Mouse (Mus musculus): ENCODE data around the gene Riok1. TPM values are rescaled to one million over a fixed set of nuclear protein-coding genes. Genes with fewer than 3 reads are reported as not detected.

Riok1 gene
- polyA plus RNA-seq, 1 experiment from 2014 or later: 33.9 TPM

DNA sequence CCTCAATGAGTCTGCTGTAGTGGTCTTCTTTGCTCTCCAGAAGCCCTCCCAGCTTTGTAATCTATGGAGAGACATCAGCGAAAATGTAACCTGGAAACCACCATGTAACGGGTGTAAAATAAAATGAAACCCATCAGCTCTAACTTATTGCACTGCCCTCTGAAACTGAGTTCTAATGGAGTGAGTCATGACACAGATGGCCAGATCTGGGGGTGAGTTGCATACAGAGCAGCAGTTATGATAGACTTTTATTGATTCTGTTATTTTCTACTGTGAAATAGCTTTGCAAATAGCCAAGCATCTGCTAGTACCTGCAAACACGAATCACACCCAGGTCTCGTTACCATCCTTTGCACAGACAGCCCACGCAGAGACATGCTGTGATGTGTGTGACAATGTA, 24.4 kb upstream of the Riok1 start:
- Histone ChIP-seq H3K4me3 (no peak overlapping the region), H3K36me3 (no peaks in the 10 kb centered on the region), H3K27ac (no peak overlapping the region), H3K4me1 (peaks cover 16% of the 10 kb centered on the region), H3K4me2 (no peak overlapping the region), H3K9ac (no peak overlapping the region), H3K27me3 (replicated peaks) (no peaks in the 10 kb centered on the region), H3K9me3 (replicated peaks) (0 out of 2 replicates have a peak, but pooled peaks cover 4% of the 10 kb centered on the region)
- 79% methylated on average over 5 of the region's 5 CpGs for WGBS (ENCODE audit: insufficient replicate concordance)
- no peak for ATAC-seq

DNA sequence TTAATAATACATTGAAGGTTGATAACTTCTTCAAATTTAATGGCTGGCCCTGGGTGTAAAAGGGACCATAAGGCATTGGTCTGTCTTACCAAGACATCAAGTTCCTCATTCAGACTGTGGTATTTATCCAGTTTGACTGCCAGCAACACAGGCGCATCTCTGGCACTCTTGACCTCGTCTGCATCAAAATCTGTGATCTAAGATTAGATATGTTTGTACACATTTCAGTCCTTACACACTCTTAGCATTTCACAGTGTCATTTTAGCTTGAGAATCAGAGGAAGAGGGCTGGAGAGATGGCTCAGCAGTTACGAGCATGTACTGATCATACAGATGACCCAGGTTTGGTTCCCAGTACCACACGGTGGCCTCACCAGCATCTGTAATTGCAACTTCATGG, 21.2 kb upstream of the Riok1 start:
- 72% methylated on average over 4 of the region's 4 CpGs for WGBS (ENCODE audit: insufficient replicate concordance)
- no peak overlapping the region for H3K4me2 ChIP-seq
- H3K27me3 ChIP-seq (replicated peaks): no peaks in the 10 kb centered on the region
- H3K9me3 ChIP-seq (replicated peaks): 0 out of 2 replicates have a peak, but pooled peaks cover 8% of the 10 kb centered on the region
- no peak for ATAC-seq
- peaks cover 4% of the 10 kb centered on the region for H3K4me1 ChIP-seq
- H3K36me3 ChIP-seq: no peaks in the 10 kb centered on the region
- no peak overlapping the region for H3K9ac ChIP-seq
- no peak overlapping the region for H3K27ac ChIP-seq
- no peak overlapping the region for H3K4me3 ChIP-seq

DNA sequence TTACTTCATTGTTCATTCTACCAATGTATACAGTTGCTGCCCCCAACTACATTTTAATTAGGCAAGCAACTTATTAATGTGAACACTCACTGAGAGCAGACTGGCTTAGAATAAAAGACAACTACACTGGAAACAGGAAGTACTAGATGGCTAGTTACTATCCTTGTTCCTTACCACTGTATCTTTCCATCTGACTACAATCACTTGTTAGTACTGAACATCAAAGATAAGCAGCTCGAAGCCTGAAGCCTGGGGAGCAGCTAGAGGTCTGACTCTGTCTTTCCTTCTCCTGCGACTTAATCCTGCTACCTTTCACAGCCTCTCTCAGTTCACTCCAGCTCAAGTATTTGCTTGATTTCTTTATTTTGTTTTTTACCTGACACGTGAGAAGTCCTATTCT, 18.0 kb upstream of the Riok1 start:
- Histone ChIP-seq H3K9ac (no peak overlapping the region), H3K36me3 (no peaks in the 10 kb centered on the region), H3K4me2 (no peak overlapping the region), H3K27ac (no peak overlapping the region), H3K4me3 (no peak overlapping the region), H3K27me3 (replicated peaks) (no peaks in the 10 kb centered on the region), H3K4me1 (no peaks in the 10 kb centered on the region), H3K9me3 (replicated peaks) (0 out of 2 replicates have a peak, but pooled peaks cover 8% of the 10 kb centered on the region)
- 36% methylated on average over 3 of the region's 3 CpGs for WGBS (ENCODE audit: insufficient replicate concordance)
- ATAC-seq: no peak

DNA sequence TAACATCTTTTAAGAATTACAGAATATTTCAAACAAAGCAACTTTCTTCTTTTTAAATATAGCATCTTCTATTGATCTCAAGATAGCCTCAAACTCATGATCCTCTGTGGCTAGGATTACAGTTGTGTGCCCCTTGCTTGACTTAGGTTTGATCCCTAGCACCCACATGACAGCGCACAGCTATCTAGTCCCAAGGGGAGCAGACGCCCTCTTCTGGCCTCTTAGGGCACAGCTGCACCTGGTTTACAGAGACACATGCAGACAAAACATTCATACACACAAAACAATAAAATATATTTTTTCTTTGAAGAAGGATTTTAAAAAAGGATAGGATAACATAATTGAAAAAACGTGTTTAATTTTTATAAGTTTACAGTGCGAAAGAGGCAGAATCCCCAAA, 10.9 kb upstream of the Riok1 start:
- no peak overlapping the region for H3K27ac ChIP-seq
- H3K4me2 ChIP-seq: no peak overlapping the region
- WGBS (ENCODE audit: insufficient replicate concordance): 46% methylated on average over 4 of the region's 4 CpGs
- no peaks in the 10 kb centered on the region for H3K9me3 ChIP-seq (replicated peaks)
- no peak overlapping the region for H3K9ac ChIP-seq
- no peak for ATAC-seq
- H3K36me3 ChIP-seq: no peaks in the 10 kb centered on the region
- no peaks in the 10 kb centered on the region for H3K4me1 ChIP-seq
- H3K4me3 ChIP-seq: no peak overlapping the region
- H3K27me3 ChIP-seq (replicated peaks): no peaks in the 10 kb centered on the region

DNA sequence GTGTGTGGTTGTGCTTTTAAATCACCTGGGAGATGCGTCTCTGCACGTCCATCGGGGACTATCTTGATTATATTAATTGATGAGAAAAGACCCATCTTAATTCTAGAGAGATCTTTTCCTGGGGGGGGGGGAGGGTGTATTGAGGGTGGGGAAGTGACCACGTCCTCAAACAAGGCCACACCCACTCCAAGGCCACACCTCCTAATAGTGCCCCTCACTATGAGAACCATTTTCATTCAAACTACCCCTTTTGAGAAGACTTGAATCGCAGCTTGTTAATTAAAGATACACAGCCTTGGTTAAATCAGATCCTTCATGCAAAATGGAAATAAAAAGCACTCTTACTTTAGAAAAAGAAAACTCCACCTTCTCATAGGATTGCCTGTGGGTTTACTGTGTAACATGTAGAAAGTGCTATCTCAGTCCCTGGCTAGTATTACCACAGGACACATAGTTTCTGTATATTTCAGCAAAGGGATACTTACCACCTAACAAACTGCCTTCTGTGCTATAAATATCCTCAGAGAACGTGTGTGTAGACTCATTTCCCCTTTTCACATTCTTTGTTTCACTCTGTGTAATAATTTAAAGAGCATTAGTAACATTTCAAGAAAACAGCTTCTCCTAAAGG, 9.1 kb upstream of the Riok1 start:
- H3K4me2 ChIP-seq: no peak overlapping the region
- H3K36me3 ChIP-seq: no peaks in the 10 kb centered on the region
- H3K27ac ChIP-seq: no peak overlapping the region
- WGBS (ENCODE audit: insufficient replicate concordance): 59% methylated on average over 6 of the region's 6 CpGs
- no peaks in the 10 kb centered on the region for H3K9me3 ChIP-seq (replicated peaks)
- H3K4me3 ChIP-seq: no peak overlapping the region
- no peaks in the 10 kb centered on the region for H3K27me3 ChIP-seq (replicated peaks)
- no peak overlapping the region for H3K9ac ChIP-seq
- no peaks in the 10 kb centered on the region for H3K4me1 ChIP-seq
- no peak for ATAC-seq

DNA sequence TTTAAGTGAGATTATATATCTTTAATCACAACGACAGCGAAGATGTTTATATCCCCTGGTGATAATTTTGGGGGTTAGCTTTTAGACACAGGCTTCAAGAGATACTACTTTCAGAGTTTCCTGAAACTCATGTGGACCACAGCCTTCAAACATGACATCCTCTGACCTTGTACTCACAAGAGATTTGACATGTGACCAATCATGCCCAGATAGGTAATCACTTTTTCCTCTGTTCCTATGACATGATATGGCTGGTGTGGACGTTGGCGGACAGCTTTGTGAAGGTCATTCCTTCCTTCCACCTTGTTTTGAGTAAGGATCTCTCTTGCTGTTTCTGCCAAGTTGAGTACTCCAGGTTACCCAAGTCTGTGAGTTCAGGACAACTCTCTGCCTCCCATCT, 8.4 kb upstream of the Riok1 start:
- Histone ChIP-seq H3K9me3 (replicated peaks) (no peaks in the 10 kb centered on the region), H3K36me3 (no peaks in the 10 kb centered on the region), H3K27me3 (replicated peaks) (no peaks in the 10 kb centered on the region), H3K4me1 (no peaks in the 10 kb centered on the region), H3K4me3 (no peak overlapping the region), H3K27ac (no peak overlapping the region), H3K9ac (no peak overlapping the region), H3K4me2 (no peak overlapping the region)
- ATAC-seq: no peak
- 61% methylated on average over 4 of the region's 4 CpGs for WGBS (ENCODE audit: insufficient replicate concordance)

DNA sequence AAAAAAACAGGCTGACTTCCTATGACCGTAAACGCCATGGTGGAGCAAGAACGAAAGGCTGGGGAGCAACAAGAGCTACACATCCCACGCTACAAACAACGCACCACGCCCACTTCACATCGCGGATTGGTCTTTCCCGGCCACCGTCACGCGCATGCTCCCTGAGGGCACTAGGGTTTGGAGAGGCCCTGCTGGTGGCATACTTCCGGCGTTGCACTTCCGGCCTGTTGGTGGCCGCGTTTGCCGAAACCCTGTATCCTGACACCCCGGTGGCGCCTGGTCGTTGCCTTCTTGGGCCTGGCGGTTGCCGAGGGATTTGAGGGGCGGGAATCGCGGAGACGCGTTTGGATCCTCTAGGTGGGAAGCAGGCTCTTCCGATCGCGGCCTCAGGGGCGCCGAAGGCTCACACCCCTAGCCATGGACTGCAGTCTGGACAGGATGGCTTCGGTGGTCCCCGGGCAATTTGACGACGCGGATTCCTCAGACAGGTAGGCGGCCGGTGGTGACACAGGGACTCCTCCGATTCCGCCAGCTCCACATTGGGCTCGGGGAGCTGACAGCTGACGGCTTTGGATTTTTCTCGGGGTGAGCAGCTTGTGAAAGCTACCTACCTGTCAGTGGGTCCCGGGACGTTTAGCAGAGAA, 371 bp downstream of the Riok1 start, which contains the start of gene Cage1:
Cage1 (minus strand) TSS at position 26 of the 644 bp plus-strand sequence.
- Histone ChIP-seq H3K9me3 (replicated peaks) (no peaks in the 10 kb centered on the region), H3K27ac (peak within 1 kb of the TSS; percentile 85), H3K4me1 (peaks cover 32% of the 10 kb centered on the region), H3K36me3 (peaks cover 36% of the 10 kb centered on the region), H3K4me3 (peak within 1 kb of the TSS; percentile 97), H3K4me2 (peak within 1 kb of the TSS; percentile 96), H3K9ac (peak within 1 kb of the TSS; percentile 96), H3K27me3 (replicated peaks) (no peaks in the 10 kb centered on the region)
- WGBS (ENCODE audit: insufficient replicate concordance): under 1% methylated on average over 47 of the region's 47 CpGs
- peak; percentile 95 for ATAC-seq

DNA sequence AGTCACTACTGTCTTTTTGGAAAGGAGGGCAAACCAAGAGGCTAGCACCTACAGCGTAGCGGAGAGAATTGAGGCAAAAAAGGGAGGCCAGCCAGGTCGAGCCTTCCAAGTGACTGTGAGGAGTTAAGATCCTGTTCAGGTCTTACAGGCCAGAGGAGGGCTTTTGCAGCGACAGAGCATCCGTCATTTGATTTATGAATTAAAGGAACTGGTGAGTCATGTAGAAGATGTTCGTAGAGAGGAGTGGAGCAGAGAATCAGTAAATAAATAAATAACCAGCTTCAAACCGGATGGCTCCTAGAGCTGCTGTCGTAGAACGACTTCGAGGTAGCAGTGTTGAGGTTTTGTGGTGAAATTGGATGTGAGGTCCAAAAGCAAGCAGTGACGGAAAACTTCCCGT, 1.0 kb downstream of the Riok1 start:
- Histone ChIP-seq H3K27ac (peak overlapping the region; percentile 85), H3K9ac (peak overlapping the region; percentile 96), H3K4me2 (peak overlapping the region; percentile 96), H3K9me3 (replicated peaks) (no peaks in the 10 kb centered on the region), H3K4me3 (peak overlapping the region; percentile 97), H3K27me3 (replicated peaks) (no peaks in the 10 kb centered on the region), H3K4me1 (peaks cover 32% of the 10 kb centered on the region), H3K36me3 (peaks cover 43% of the 10 kb centered on the region)
- no peak for ATAC-seq
- WGBS (ENCODE audit: insufficient replicate concordance): 16% methylated on average over 12 of the region's 12 CpGs

DNA sequence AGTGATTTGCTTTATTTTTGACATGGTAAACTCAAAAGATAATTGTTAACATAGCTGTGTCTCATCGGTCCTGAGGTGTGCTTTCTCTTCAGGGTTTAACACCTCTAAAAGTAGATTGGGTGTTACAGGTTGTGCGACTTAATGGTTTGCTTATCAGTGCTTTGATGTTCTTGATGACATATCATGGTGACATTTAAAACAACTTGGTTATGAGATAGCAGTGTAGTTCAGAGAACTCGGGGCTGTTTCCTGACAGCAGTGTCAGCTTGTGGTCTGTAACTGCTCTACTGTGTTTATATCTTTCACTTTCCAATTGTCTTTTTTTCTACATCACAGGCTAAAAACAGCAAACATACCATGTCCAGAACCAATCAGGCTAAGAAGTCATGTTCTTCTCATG, 13.1 kb downstream of the Riok1 start:
- 64% methylated on average over 3 of the region's 3 CpGs for WGBS (ENCODE audit: insufficient replicate concordance)

DNA sequence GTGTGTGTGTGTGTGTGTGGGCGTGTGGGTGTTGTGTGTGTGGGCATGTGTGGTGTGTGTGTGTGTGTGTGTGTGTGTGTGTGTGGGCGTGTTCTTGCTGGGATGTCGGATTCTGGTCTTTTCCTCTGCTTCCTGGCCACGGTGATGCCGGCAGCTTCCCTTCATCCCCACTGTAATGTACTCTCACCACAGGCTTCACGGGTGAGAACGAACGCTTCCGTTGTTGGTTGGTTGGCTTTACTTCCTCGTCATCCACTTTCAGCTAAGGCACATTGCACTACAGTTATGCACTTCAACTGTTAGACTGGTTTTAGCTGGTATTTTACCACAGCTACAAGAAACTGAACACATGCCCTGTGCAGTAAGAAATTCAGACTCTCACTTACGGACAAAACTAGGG, 25.9 kb downstream of the Riok1 start:
- Histone ChIP-seq H3K4me1 (no peaks in the 10 kb centered on the region), H3K36me3 (peaks cover 57% of the 10 kb centered on the region), H3K27ac (no peak overlapping the region), H3K9ac (no peak overlapping the region), H3K4me2 (no peak overlapping the region), H3K9me3 (replicated peaks) (no peaks in the 10 kb centered on the region), H3K27me3 (replicated peaks) (no peaks in the 10 kb centered on the region), H3K4me3 (no peak overlapping the region)
- 77% methylated on average over 10 of the region's 11 CpGs for WGBS (ENCODE audit: insufficient replicate concordance)
- no peak for ATAC-seq

More for the DNA sequence above, 13.1 kb downstream of the Riok1 start:
- Histone ChIP-seq H3K9me3 (replicated peaks) (no peaks in the 10 kb centered on the region), H3K9ac (no peak overlapping the region), H3K4me1 (no peaks in the 10 kb centered on the region), H3K4me3 (no peak overlapping the region), H3K36me3 (peaks cover 100% of the 10 kb centered on the region), H3K27me3 (replicated peaks) (no peaks in the 10 kb centered on the region), H3K27ac (no peak overlapping the region), H3K4me2 (no peak overlapping the region)
- no peak for ATAC-seq

DNA sequence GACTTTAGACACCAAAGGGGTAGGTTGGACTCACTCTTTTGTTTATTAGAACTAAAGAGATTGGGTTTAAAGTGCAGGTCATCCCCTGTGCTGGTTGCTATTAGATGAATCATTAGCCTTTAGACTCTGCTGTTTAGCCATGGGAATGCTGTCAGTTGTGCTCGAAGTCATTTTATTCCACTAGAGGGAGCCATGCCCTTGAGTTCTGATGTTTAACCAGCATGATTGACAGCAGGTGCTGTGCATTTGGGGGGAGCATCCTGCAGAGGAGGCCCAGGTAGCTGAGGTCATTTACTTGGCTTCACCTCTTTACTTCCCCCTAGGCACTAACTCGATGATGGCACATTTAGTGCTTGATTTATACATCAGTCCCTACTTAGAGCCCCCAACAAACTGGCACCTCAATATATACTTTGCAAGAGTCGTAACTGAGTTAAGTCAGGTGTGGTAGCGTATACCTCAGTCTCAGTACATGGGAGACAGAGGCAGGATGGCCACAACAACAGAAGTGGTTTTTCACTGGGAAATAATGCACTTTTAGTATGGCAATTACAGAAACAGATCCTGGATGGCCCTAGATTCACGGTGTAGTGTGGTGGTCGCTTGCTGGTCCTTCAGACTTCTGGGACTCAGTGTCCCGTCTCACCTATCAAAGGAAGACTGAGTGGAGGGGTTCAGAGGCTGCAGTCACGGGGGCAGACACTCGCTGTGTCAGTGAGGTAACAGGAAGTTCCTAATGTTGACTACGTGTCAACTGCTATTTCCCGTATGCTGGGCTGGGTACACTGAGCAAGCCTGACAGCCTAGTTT, 28.3 kb downstream of the Riok1 start:
- Histone ChIP-seq H3K27me3 (replicated peaks) (no peaks in the 10 kb centered on the region), H3K4me2 (no peak overlapping the region), H3K4me1 (no peaks in the 10 kb centered on the region), H3K27ac (no peak overlapping the region), H3K4me3 (no peak overlapping the region), H3K9ac (no peak overlapping the region), H3K36me3 (peaks cover 34% of the 10 kb centered on the region), H3K9me3 (replicated peaks) (no peaks in the 10 kb centered on the region)
- 0 out of 2 replicates have a peak, but pooled peaks have one; percentile 32 for ATAC-seq
- 57% methylated on average over 11 of the region's 11 CpGs for WGBS (ENCODE audit: insufficient replicate concordance)

DNA sequence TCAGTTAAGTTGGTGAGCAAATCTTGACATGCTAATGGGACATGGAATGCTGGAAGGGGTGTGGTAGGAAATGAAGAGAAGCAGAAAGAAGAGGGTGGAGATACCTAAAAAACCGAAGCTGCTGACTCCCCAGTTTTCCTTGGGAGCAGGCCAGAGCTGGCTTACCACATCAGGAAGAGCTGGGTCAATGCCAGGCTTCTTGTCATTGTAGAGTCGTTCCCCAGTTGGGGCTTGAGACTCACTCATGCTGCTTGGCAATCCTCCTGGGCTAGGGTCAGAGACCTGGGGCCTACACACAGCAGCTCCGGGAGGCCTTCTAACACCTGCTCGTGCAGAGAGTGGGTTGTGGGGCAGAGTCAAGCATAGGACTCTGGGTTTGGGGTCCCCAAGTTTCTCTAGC, 34.1 kb downstream of the Riok1 start:
- no peak overlapping the region for H3K4me3 ChIP-seq
- 66% methylated on average over 4 of the region's 4 CpGs for WGBS (ENCODE audit: insufficient replicate concordance)
- no peak overlapping the region for H3K27ac ChIP-seq
- ATAC-seq: no peak
- H3K9me3 ChIP-seq (replicated peaks): no peaks in the 10 kb centered on the region
- H3K9ac ChIP-seq: no peak overlapping the region
- H3K4me2 ChIP-seq: no peak overlapping the region
- H3K36me3 ChIP-seq: no peaks in the 10 kb centered on the region
- H3K27me3 ChIP-seq (replicated peaks): no peaks in the 10 kb centered on the region
- peaks cover 12% of the 10 kb centered on the region for H3K4me1 ChIP-seq
